Mouse (Mus musculus): Measurements from ENCODE around the gene Sfswap. TPM values are rescaled to one million over a fixed set of nuclear protein-coding genes. Genes with fewer than 3 reads are reported as not detected.

Gene Sfswap
- polyA plus RNA-seq, 1 experiment from 2014 or later = 21.7 TPM

DNA sequence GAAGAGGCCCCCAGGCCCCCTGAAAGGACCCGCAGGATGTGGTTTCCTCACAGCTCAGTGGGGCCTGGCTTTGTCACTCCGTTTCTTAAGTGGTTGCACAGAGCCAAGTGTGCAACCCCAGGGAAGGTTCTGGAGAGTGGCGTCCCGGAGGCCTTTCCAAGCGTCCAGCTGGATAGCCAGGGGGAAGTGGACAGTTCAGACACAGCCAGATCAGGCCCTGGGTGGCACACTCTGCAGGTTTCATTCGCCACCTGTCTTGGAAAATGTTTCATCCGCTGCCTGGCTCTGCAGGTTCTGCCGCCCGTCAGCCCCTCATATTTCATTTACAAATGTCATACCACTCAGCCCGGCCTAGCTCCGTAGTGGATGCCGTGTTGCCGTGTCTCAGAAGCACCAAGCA lies 85.5 kb downstream of the Sfswap start:
- H3K27me3 ChIP-seq (ENCODE audit: control insufficient read depth, insufficient read depth, low read length) = no peaks in the 10 kb centered on the region; the same call in 1 of the 2 replicates
- DNase-seq (ENCODE audit: low spot score) = no peak
- 44% methylated on average over 13 of the region's 13 CpGs for WGBS

DNA sequence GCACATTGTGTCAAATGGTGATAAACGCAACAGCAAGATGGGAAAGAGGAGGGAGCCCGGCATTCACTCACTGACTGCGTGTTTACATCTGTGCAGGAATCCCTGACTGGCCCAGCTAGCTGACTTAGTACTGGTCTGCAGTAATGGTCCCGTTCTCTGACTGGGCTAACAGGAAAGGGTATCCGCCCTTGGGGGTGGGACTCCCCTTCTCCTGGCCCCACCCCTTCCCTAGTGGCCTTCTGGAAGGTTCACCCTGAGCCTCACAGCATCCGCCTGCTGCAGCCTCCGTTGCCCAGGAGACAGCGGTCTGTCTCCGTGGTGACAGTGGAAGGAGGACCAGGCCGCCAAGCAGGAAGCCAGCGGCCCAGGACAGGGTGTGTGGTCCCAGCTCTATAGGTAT lies 89.9 kb downstream of the Sfswap start:
- 15% methylated on average over 11 of the region's 11 CpGs for WGBS
- ATAC-seq (ENCODE audit: low FRiP score, low TSS enrichment) (0 out of 2 replicates have a peak, but pooled peaks have one; percentile 14), DNase-seq (ENCODE audit: low spot score) (no peak)
- Histone ChIP-seq H3K4me3 (ENCODE audit: low read depth, low read length) (no peak overlapping the region), H3K4me1 (replicated peaks; ENCODE audit: control insufficient read depth, insufficient read depth) (no peaks in the 10 kb centered on the region), H3K9me3 (ENCODE audit: control insufficient read depth, low read length) (no peaks in the 10 kb centered on the region), H3K36me3 (ENCODE audit: control insufficient read depth, insufficient read depth, low read length) (no peaks in the 10 kb centered on the region), H3K9ac (ENCODE audit: low read length) (no peak overlapping the region), H3K27ac (replicated peaks) (no peak overlapping the region), H3K27me3 (ENCODE audit: control insufficient read depth, insufficient read depth, low read length) (no peaks in the 10 kb centered on the region), H3K4me2 (replicated peaks; ENCODE audit: low read depth) (no peak overlapping the region)
- TF ChIP-seq EP300 (optimal IDR thresholded peaks at IDR 0.05) (no peak), CTCF (IDR thresholded peaks at IDR 0.05; ENCODE audit: low read depth) (no peak)

More for the DNA sequence above, 85.5 kb downstream of the Sfswap start:
- no peaks in the 10 kb centered on the region for H3K4me1 ChIP-seq (replicated peaks; ENCODE audit: control insufficient read depth, insufficient read depth)
- TF ChIP-seq CTCF (IDR thresholded peaks at IDR 0.05; ENCODE audit: low read depth) (no peak), EP300 (optimal IDR thresholded peaks at IDR 0.05) (no peak)
- H3K36me3 ChIP-seq (ENCODE audit: control insufficient read depth, insufficient read depth, low read length) = no peaks in the 10 kb centered on the region
- no peaks in the 10 kb centered on the region for H3K9me3 ChIP-seq (ENCODE audit: control insufficient read depth, low read length)
- peak overlapping the region; percentile 35; the same call in 1 of the 2 replicates for H3K27ac ChIP-seq (replicated peaks)
- H3K4me2 ChIP-seq (replicated peaks; ENCODE audit: low read depth) = peak overlapping the region; percentile 100
- H3K9ac ChIP-seq (ENCODE audit: low read length) = peak overlapping the region; percentile 13; the same call in 1 of the 2 replicates
- H3K4me3 ChIP-seq (ENCODE audit: low read depth, low read length) = peak overlapping the region; percentile 81; the same call in 1 of the 2 replicates
- ATAC-seq (ENCODE audit: low FRiP score, low TSS enrichment) = no peak

DNA sequence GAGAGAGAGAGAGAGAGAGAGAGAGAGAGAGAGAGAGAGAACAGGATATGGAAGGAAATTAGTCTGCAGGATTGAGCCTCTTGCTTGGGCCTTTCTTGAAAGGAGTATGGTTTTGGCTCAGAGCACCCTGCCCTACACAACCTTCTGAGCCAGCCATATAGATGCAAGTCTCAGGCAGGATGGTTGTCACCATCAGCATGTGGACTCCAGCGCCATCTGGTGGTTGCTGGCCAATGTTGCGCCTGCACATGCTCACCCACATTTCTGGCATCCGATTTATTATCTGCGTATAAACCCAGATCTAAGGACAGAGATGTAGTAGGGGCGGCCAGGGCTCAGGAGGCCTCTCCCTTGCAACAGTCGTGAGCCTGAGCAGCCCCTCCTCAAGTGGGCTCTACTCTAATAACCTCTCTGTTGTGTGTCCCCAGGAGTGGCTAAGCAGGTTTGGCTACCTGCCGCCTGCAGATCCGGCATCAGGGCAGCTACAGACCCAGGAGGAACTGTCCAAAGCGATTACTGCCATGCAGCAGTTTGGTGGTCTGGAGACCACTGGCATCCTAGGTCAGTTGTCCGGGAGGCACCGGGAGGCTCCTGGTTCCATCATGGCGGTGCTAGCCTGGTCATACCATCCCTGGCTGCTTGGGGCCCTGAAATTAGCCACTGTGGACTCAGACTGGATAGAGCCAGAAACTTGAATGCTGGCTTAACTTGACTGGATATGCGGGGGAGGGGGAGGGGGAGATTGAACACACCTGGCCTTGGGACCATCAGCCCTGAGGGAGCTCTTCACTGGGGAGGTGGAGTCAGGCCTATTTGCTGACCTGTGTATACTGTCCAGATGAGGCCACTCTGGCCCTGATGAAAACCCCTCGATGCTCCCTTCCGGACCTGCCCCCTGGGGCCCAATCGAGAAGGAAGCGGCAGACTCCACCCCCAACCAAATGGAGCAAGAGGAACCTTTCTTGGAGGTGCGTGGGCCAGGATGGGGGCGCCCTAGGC lies 93.4 kb downstream of the Sfswap start:
- Histone ChIP-seq H3K36me3 (ENCODE audit: control insufficient read depth, insufficient read depth, low read length) (no peaks in the 10 kb centered on the region), H3K4me2 (replicated peaks; ENCODE audit: low read depth) (no peak overlapping the region), H3K9ac (ENCODE audit: low read length) (no peak overlapping the region; the same call in 1 of the 2 replicates), H3K4me1 (replicated peaks; ENCODE audit: control insufficient read depth, insufficient read depth) (no peaks in the 10 kb centered on the region), H3K27me3 (ENCODE audit: control insufficient read depth, insufficient read depth, low read length) (no peaks in the 10 kb centered on the region), H3K27ac (replicated peaks) (no peak overlapping the region), H3K9me3 (ENCODE audit: control insufficient read depth, low read length) (no peaks in the 10 kb centered on the region), H3K4me3 (ENCODE audit: low read depth, low read length) (no peak overlapping the region)
- WGBS = 31% methylated on average over 19 of the region's 19 CpGs
- ATAC-seq (ENCODE audit: low FRiP score, low TSS enrichment) (peak; percentile 43; the same call in 1 of the 2 replicates), DNase-seq (ENCODE audit: low spot score) (peak; percentile 85)
- TF ChIP-seq EP300 (optimal IDR thresholded peaks at IDR 0.05) (no peak), CTCF (IDR thresholded peaks at IDR 0.05; ENCODE audit: low read depth) (peak; percentile 99)

DNA sequence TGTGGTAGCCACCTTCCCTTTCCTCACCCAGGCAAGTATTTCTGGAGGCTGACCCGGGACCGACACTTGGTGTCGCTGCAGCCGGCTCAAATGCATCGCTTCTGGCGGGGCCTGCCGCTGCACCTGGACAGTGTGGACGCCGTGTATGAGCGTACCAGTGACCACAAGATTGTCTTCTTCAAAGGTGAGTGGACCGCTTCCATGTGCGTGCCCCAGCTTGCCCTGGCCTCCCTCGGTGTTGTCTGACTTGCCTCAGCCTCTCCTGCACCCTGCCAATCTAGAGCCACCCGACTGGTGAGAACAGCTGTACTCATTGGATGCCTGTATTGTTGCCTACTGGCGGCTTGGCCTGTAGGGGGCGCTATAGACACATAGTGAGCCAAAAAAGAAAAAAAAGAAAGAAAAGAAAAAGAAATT lies 101.1 kb downstream of the Sfswap start:
- 42% methylated on average over 16 of the region's 16 CpGs for WGBS
- TF ChIP-seq CTCF (IDR thresholded peaks at IDR 0.05; ENCODE audit: low read depth) = peak; percentile 56
- TF ChIP-seq EP300 (optimal IDR thresholded peaks at IDR 0.05) = no peak
- Histone ChIP-seq H3K27ac (replicated peaks) (no peak overlapping the region), H3K4me1 (replicated peaks; ENCODE audit: control insufficient read depth, insufficient read depth) (no peaks in the 10 kb centered on the region), H3K36me3 (ENCODE audit: control insufficient read depth, insufficient read depth, low read length) (no peaks in the 10 kb centered on the region), H3K4me3 (ENCODE audit: low read depth, low read length) (no peak overlapping the region), H3K4me2 (replicated peaks; ENCODE audit: low read depth) (no peak overlapping the region), H3K9ac (ENCODE audit: low read length) (no peak overlapping the region), H3K9me3 (ENCODE audit: control insufficient read depth, low read length) (no peaks in the 10 kb centered on the region), H3K27me3 (ENCODE audit: control insufficient read depth, insufficient read depth, low read length) (no peaks in the 10 kb centered on the region)
- DNase-seq (ENCODE audit: low spot score) (peak; percentile 35), ATAC-seq (ENCODE audit: low FRiP score, low TSS enrichment) (0 out of 2 replicates have a peak, but pooled peaks have one; percentile 16)

DNA sequence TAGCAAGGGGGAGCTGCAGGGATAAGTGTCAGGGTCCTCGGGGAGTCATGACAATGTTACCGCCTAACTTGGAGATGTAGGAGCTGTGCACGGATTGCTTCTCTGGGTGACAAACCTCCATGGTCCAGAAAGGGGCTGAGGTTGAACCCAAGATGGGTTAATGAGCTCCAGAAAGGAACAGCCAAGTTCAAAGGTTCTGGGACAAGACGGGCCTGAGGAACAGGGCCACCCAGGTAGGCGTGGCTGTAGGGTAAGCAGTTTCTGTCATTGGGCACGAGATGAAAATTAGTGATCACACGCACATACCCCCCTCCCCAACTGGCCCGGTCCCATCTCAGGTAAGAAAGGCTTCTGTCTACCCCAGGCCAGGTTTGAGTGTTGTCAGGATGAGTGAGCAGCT lies 106.5 kb downstream of the Sfswap start:
- Histone ChIP-seq H3K9me3 (ENCODE audit: control insufficient read depth, low read length) (no peaks in the 10 kb centered on the region), H3K4me3 (ENCODE audit: low read depth, low read length) (no peak overlapping the region), H3K36me3 (ENCODE audit: control insufficient read depth, insufficient read depth, low read length) (no peaks in the 10 kb centered on the region), H3K4me2 (replicated peaks; ENCODE audit: low read depth) (no peak overlapping the region), H3K27me3 (ENCODE audit: control insufficient read depth, insufficient read depth, low read length) (no peaks in the 10 kb centered on the region), H3K27ac (replicated peaks) (no peak overlapping the region), H3K4me1 (replicated peaks; ENCODE audit: control insufficient read depth, insufficient read depth) (no peaks in the 10 kb centered on the region), H3K9ac (ENCODE audit: low read length) (no peak overlapping the region)
- 70% methylated on average over 8 of the region's 8 CpGs for WGBS
- DNase-seq (ENCODE audit: low spot score) = no peak
- no peak for ATAC-seq (ENCODE audit: low FRiP score, low TSS enrichment)
- no peak for TF ChIP-seq EP300 (optimal IDR thresholded peaks at IDR 0.05)
- TF ChIP-seq CTCF (IDR thresholded peaks at IDR 0.05; ENCODE audit: low read depth) = no peak

DNA sequence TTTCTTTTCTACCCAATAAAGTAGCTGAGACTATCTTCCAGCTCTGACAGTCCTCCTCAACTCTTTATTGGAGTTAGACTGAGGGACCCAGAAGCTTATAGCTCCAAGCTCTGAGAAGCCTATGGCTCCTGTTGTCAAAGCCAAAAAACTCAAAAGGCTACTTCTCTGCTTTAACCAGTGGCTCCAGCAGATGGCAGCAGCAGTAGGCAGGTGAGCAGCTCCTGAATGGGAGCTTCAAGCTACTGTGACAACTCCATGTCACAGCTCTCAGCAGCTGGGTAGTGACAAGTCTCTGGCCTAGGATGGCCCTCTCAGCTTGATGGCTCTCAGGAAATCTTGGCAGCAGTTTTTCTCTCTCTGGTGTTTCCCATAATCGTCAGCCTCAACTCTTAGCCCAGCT lies 110.0 kb downstream of the Sfswap start:
- WGBS = 0% methylated on average over 1 of the region's 1 CpGs
- TF ChIP-seq CTCF (IDR thresholded peaks at IDR 0.05; ENCODE audit: low read depth) = peak; percentile 89
- TF ChIP-seq EP300 (optimal IDR thresholded peaks at IDR 0.05) = no peak

More for the DNA sequence above, 110.0 kb downstream of the Sfswap start:
- H3K27me3 ChIP-seq (ENCODE audit: control insufficient read depth, insufficient read depth, low read length) = no peaks in the 10 kb centered on the region
- H3K4me1 ChIP-seq (replicated peaks; ENCODE audit: control insufficient read depth, insufficient read depth) = no peaks in the 10 kb centered on the region
- H3K4me3 ChIP-seq (ENCODE audit: low read depth, low read length) = no peak overlapping the region
- H3K9me3 ChIP-seq (ENCODE audit: control insufficient read depth, low read length) = no peaks in the 10 kb centered on the region
- no peaks in the 10 kb centered on the region for H3K36me3 ChIP-seq (ENCODE audit: control insufficient read depth, insufficient read depth, low read length)
- H3K9ac ChIP-seq (ENCODE audit: low read length) = no peak overlapping the region
- DNase-seq (ENCODE audit: low spot score) (peak; percentile 75), ATAC-seq (ENCODE audit: low FRiP score, low TSS enrichment) (no peak)
- no peak overlapping the region for H3K4me2 ChIP-seq (replicated peaks; ENCODE audit: low read depth)
- H3K27ac ChIP-seq (replicated peaks) = no peak overlapping the region

Data from stomach, postnatal 0 days (tissue).